Mouse (Mus musculus) fat pad, adult 2 months (tissue): ENCODE results near the gene Gm49510.

Source experiments
- DNase-seq: peaks from one replicate; pipeline ENCODE4 v3.0.0-alpha.2; 2011; ENCODE audit warnings: low read depth, low spot score; ENCODE audit errors: extremely low read depth

Gm49510 gene

DNA sequence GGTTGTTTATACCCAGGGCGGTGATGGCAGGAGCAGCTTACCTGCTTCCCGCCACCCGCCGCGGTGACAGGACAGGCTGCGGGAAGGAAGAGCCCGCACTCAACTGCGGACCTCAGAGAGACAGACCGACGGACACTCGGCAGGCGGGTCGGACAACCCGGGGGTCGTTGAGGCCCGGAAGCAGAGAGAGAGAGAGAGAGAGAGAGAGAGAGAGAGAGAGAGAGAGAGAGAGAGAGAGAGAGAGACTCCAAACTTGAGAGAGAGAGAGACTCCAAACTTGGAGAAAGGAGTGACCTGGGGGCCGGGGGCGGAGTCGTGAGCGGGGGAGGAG lies at the start of gene Gm49510:
Gm49510 (plus strand) TSS at position 259 of the 331 bp plus-strand sequence.
- no peak for DNase-seq

DNA sequence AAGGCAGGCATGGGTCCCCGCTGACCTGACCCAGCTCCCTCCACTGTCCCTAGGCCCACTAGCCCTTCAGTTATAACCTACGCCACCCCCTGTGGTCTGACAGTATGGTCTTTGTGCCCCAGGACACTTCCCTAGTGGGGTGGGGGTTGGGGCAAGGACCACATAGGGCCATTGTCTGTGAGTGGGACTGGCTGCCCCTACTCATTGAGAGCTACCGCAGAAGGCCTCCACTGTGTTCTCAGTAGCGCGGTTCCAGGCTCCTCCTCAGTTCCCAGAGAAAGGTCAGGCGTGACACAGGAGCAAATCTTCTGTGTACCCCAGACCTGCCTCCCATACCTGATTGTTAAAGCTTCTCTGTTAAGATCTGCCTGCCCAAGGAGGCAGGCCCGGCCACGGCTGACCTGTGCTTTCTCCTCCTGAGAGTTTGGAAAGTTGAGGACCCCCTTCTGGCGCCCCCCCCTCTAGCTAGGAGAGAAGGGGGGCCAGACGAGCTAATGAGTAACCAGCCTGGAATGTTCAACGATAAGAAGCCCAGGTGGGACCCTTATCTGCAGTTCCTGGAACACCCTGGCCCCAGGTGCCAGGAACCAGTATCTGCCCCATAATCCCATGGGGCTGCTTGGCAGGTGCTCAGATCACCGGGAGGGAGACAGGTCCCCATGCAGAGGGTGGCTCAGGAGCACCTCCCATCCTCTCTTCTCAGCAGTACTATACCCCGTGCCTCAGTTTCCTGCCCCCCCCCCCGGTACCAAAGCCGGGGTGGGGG lies 49.2 kb upstream of the Gm49510 start:
- no peak for DNase-seq

DNA sequence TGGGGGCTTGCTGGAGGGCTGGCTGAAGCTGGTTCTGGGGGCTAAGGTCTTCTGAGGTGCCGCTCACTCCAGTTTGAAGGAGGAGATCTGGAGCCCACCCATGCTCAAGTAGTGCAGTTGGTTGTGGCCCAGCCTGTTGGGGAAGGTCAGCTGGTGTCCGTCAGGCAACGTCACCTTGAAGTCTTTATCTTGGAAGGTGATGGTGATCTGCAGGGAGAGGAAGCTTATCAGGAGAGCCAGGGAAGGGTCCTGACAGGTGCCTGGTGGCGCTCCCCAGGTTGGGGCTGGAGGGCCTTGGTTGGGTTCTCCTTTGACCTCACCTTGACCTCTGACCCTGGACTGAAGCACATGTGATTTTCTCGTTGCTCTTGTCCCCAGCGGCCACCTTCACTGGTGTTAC lies 48.5 kb upstream of the Gm49510 start:
- no peak for DNase-seq

DNA sequence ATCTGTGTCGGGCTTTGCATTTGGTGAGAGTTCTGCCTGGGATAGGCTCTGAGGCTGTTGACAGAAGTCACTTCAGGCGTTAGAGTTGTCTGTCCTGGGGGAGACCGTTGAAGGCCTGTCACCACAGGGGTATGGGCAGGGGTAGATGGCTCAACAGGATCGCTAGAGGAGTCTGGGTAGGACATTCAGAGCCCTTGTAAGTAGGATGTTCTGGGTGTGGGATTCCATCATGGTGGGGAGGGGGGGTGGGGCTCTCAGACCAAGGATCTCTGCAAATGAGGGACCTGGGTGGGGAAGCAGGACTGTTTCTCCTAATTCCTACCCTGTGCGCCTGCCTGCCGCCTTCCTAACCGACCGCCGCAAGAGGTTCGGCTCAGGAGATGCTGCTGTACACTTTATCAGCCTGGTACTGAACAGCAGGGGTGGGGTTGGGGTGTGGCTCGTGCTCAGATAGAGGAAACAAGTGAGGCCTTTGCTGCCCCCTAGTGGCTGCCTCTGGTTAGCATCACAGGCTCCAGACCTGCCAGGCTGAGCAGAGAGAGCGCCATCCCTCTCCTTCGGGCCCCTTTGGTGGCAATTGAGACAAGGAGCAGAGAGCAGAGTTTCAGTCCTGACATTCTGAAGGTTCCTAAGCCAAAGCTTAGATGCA lies 47.8 kb upstream of the Gm49510 start:
- DNase-seq: no peak

DNA sequence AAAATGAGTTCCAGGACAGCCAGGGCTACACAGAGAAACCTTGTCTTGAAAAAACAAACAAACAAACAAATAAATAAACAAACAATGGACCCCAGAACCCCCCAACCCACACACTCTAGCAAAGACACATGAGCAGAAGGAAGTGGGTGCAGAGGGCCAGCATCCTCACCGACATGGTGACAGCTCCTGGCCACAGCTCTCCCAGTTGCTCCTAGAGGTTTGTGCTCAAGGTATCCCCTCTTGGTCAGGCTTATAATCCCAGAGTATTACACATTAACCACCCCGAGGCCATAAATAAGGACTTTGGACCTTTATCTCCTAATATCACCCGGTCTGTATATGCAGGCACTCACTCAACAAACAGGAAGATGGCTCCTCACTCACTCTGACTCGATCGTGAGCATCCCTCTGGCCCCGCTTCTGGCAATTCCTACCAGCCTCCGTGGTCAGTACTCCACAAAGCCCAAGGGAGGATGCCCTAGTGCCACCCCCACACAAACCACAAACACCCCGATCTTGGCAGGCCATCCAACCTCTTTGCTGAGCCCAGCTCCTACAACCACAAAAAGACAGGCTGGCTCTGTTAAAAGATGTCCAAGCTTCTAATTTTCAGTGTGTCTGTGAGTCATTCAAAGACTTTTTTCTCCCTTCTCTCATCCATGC lies 44.0 kb upstream of the Gm49510 start, which contains the start of gene Lgals2:
Lgals2 (minus strand) TSS at position 227 of the 663 bp plus-strand sequence.
- DNase-seq: no peak

DNA sequence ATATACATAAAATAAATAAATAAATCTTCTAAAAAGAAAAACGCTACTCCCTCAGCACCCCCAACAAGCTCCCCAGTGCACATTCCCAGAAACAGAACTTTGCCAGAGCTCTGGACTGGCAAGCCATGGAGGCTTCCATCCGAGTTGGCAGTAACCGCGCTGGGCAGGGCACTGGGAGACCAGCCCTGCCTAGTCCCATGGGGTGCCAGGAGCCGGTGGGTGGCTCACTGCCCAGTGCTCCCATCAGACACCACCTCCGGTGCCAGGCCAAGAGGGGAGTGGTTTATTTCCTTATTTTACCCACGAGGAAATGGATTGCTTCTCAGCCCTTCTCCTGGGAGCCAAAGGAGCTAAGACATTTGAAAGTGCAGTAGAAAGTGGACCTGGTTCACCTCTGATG lies 42.5 kb upstream of the Gm49510 start:
- DNase-seq: no peak

DNA sequence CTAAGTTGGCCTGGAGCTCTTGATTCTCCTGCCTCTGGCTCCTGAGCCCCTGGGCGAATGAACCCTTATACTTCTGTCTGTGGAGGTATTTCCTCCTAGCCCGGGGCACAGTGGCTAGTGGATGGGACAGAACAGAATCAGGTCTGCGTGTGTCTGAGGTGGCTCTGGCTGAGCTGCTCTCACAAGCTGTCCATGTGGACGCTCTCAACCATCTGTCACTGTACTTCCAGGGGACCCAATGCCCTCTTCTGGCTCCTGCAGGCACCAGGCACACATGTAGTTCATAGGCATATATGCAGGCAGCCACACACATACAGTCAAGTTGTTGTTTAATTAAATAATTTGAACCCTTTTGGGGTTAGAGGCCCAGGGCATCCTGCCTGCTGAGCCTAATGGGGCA lies 40.2 kb upstream of the Gm49510 start:
- no peak for DNase-seq

DNA sequence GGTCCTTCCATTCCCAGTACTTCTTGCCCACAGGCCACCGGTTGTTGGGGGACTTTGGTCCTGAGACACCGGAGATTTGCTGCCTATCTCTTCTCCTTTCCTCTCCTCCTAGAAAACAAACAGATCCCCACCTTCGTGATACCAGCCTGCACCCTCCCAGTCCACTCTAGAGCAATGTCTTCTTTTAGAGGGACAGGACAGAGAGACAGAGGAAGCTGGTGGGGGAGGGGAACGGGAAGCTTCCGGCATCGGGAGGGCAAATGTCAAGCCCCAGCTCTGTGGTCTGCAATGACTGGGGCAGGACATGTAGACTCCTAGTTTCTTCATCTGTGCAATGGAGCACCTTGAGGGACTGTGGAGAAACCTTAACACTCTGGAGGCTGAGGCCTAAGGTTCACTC lies 39.8 kb upstream of the Gm49510 start:
- DNase-seq: no peak

DNA sequence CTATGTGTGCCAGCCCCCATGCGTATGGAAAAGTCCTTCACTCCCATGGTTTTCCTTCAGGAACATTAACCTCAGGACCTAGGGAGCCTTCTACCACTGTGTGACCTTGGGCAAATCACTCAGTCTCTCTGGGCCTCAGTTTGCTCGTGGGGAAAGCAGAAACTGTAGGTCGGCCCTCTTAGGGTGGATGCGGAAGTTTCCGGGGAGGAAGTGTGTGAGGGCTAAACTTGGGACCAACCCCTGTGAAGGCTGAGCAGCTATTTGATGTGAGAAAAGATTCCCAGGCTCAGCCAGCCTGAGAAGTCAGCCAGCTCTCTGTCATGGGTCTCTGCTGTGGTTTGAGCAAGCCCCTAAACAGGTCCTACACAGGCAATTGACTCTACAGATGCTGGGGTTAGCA lies 37.2 kb upstream of the Gm49510 start:
- DNase-seq: no peak

DNA sequence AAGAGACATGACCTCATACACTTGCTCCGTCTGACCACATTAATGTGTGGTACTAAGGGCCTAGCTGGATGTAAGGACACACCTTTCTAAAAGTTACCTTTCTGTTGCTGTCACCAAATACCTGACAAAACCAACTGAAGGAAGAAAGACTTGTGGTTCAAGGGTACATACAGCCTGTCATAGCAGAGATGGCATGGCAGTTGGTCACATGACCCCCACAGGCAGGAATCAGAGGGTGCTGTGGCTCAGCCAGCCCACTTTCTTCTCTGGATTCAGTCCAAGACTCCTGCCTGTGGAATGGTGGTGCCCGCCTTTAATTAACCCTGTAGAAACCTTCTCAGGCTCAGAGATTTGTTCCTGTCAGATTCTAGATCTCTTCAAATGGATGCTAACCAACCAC lies 36.3 kb upstream of the Gm49510 start:
- DNase-seq: no peak

DNA sequence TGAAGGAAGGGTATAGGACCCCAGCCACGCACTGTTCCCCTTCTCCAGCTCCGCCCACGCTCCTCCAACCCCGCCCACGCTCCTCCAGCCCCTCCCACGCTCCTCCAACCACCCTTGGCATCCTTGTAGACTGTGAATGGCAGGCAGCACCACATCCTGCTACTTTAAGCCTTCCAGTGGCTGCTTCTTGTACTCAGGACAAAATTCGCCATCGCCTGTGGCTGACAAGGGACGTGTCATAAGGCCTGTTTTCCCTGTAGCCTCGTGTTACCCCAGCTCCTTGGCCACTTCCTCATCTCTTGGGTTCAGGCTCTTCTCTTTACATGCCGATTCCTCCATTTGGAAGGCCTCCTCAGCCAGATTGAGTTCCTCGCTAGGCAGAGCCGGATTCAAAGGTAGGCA lies 35.6 kb upstream of the Gm49510 start:
- DNase-seq: no peak

DNA sequence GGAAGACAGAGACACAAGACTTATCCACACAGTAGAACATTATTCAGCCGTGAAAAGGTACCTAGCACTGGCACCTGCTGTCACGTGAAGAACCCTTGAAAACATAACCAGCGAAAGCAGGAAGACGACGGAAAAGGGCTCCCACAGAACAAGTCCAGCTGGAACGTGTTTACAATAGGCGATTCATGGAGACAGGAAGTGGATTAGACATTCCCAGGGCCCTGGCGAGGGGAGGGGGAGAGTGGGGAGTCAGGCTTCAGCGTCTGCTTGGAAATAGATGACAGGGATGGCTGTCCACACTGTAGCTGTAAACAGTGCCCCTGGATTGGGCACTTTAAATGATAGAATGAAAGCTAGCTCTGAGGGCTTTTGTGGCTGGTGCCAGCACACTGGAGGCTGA lies 31.1 kb upstream of the Gm49510 start:
- no peak for DNase-seq

DNA sequence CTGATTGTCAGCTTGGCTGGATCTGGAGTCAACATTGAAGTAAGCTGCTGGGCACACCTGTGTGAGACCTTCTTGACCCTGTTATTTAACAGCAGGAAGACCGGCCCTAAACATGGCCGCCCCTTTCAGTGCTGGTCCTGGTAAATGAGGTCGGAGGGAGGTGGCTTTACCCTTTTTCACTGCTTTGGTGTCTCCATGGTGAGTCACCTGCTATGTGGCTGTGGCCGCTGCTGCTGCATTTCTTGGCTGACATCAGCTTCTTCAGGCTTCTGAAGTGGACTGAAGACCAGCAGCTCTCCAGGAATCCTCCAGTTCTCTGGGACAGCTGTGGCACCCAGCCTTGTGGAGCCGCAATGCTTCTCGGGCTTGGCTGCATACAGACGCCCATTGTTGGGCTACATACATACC lies 30.6 kb upstream of the Gm49510 start:
- no peak for DNase-seq

DNA sequence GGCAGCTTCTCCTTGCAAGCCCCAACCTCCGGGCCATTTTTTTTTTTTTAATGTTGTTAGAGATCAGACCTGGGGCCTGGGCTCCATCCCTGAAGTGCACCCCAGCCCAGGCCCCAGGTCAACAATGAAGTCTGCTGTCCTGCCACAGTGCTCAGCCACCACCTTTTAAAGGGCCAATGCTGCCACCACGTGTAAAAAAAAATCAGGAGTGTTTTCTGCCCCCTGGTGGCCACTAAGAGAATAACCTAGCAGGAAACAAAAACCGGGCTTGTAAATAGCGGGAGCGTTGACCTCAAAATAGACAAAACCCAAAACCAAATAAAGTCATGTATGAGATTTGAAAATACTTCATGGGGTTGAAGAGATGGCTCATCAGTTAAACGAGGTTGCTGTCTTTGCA lies 29.7 kb upstream of the Gm49510 start:
- no peak for DNase-seq

DNA sequence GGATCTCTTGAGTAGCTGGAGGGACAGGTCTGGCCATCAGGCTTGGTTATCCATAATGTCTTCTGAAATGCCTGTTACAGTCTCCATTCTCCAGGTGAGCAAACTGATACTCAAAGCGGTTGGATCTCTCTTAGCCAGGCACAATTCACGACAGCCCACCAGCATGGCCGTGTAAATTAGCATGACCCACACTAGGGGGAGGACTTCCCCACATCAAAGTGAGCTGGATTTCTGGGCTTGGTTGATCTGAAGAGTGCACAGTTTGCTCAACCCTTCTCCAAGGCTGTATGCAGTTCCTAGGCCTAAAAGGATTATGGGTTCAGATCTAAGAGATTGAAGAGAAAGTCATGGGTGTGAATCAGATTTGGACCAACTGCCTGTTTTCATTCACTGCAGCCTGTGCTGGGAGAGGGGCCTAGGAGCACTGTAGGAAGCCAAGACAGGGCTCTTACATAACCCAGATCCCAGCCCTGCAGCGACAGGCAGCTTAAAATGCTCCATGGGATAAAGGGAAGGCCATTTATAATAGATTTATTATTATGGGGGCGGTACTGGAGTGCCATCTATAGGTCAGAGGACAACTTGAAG lies 27.4 kb upstream of the Gm49510 start:
- DNase-seq: peak; percentile 96

DNA sequence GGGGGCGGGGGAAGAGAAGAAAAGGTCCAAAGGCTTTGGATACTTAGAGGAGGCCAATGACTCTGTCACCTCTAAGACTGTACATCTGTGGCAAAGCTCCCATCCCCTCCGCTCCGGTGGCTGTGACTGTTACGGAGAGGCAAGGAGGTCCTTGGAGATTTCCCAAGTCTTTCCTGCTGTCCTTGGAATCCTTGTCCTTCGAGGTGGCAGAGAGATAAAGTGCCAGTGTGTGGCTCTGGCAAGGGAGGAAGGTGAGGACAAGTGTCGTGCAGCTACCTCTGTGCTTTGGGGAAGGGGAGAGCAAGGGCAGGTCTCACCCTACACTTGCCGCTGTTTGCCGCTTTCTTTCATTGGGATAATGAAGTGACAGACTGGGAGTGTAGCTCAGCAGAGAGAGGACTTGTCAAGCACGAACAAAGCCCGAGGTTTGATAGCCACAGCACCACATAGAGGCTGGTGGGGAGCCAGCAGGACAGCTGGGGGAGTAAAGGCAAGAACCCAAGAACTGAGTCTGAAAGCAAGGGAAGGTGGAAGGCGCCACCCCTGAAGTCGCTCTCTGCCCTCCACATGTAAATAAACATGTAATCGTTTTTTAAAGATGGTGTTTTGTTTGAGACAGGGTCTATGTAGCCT lies 25.5 kb upstream of the Gm49510 start:
- DNase-seq: no peak

DNA sequence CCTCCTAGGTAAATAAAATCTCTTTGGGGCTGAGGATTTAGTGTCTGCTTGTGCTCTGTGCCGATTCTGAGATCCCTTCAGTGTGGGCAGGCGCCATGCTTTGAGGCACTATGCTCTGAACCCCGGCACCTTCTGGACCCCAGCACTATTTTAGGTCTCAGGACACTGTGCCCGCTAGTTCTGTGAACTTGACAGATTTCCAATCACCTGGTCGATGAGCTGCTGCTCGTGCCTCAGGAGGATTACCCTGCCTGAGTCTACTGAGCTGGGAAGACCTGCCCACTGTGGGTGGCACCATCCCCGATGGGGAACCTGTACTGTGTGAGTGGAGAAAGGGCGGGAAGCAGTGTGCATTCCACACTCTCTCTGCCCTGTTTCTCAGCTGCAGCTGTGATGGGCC lies 24.5 kb upstream of the Gm49510 start:
- no peak for DNase-seq

DNA sequence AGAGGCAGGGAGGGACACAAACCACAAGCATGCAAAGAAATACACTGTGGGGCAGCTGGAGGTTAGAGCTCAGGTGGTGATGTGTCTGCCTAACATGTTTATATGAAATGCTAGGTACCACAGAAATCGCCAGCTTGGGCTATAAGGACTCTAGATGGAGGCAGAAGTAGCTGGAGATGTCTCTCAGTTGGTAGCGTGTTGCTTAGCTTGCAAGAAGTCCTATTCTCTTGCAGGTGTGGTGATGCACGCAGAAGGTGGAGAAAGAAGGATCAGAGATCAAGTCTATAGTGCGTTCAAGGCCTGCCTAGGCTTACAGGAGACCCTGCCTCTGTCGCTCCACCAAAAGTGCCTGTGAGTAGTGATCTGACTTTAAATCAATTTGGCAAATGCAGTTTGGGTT lies 23.9 kb upstream of the Gm49510 start:
- DNase-seq: no peak

DNA sequence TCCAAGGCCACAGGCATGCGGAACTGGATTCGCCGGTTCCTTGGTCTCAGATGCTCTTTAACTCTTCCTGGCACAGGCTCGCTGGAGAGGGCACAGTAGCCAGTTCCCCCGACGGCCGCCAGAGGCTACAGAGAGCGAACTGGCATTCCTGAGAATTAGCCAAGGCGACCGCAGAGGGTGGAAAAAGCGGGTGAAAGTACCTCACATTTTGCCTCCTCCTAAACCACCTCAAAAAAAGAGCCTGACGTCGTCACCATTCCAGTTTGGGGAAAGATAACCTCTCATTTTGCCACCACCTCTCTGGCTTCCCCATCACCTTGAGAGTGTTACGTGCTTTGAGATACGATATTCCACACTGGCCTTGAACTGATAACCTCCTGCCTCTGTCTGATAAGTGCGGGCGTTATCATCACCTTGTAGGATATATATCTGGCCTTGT lies 23.2 kb upstream of the Gm49510 start:
- DNase-seq: peak; percentile 96

DNA sequence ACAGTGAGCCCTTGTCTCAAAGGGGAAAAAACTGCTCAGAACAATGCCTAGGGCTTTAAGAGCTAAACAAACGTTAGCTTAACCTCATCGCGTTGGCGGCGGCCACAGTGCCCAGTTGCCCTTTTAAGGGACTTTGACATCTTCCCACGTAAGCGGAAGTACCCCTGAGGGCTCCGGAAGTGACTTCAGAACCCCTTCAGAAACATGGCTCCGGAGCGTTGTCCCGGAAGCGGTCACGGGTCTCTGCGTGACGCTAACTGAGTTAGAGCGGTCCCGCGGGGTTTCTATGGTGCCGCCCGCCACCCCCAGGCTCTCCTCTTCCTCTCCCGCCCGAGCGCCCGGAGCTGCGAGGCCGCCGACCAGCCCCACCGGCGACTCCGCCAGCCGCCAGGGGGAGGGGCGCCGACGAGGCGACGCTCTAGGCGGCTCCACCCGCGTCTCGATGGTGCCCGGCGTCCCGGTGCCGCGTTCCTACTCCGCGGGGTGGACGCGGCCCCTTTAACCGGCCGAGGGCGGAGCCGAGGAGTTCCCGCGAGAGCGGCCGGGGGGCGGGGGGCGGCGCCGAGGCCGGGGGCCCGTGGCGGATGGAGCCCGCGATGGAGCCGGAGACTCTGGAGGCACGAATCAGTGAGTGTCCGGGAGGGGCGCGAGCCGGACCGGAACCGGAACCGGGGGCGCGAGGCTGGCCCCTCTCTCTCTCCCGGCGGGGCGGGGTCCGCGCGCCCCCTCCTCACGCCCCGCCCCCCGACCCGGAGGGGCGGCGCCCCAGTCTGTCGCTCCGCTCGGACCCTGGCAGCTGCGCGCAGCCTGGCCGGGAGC lies 22.3 kb upstream of the Gm49510 start, which contains the start of gene Gga1:
Gga1 (plus strand) TSS at position 200 of the 819 bp plus-strand sequence.
- peak; percentile 95 for DNase-seq
